Mouse (Mus musculus) neural tube, postnatal 0 days (tissue): ENCODE results near the gene Unkl. TPM values are rescaled to one million over a fixed set of nuclear protein-coding genes. Genes with fewer than 3 reads are reported as not detected.
A peak's percentile ranks its signal among the peaks of the same experiment; 100 is the strongest.

Source experiments
- microRNA-seq: library from miRNA; unstranded; fragments of <30 nt; microRNA quantifications from one replicate; pipeline ENCODE4, GENCODE M21; 2016
- polyA plus RNA-seq: library from polyadenylated mRNA; unstranded; fragments of >200 nt; fragmentation: Nextera tagmentation; extraction: Ambion mirVana; gene quantifications from 2 replicates; pipeline ENCODE4 v1.2.1, GENCODE M21; 2015

The Unkl gene
- 14.4 and 15.5 TPM in 2 replicates for polyA plus RNA-seq

GRCm38 (mm10) chr17:25188150-25189031, at the start of gene Unkl:
Unkl (plus strand) TSS chr17:25188397.

GRCm38 (mm10) chr17:25162161-25162560, 26.0 kb upstream of the Unkl start, which contains the start of gene Ccdc154:
Ccdc154 (plus strand) TSS chr17:25162461.

GRCm38 (mm10) chr17:25175411-25175810, 12.8 kb upstream of the Unkl start, which contains the start of gene Gm38655:
Gm38655 (minus strand) TSS chr17:25175471.

GRCm38 (mm10) chr17:25184129-25184691, 4.0 kb upstream of the Unkl start, which contains the start of gene BC003965:
BC003965 (plus strand) TSS chr17:25184554.

GRCm38 (mm10) chr17:25239695-25240636, 51.8 kb downstream of the Unkl start, which contains the start of the genes Gnptg and Tsr3:
Gnptg (minus strand) TSS chr17:25240124.
Tsr3 (plus strand) TSS chr17:25240170.

GRCm38 (mm10) chr17:25256140-25256754, 68.0 kb downstream of the Unkl start, which contains the start of gene Baiap3:
Baiap3 (minus strand) TSS chr17:25256364.

GRCm38 (mm10) chr17:25274571-25275346, 86.6 kb downstream of the Unkl start, which contains the start of gene Ube2i:
Ube2i (minus strand) TSS chr17:25274622.

Small RNAs within 50 kb of the gene (microRNA-seq; reads per million reads assigned to microRNA genes)
- gene Mir3547, result 15.7 reads per million, percentile 24 among the genes with 10 or more reads in this experiment

Other genes starting within 250 kb of the Unkl start
- gene Jpt2, start 227.7 kb upstream of the Unkl start, polyA plus RNA-seq, result 43.4 and 45.3 TPM in 2 replicates
- 5.0 and 5.6 TPM in 2 replicates for gene Cramp1l, start 172.6 kb upstream of the Unkl start, polyA plus RNA-seq
- gene Ift140, start 172.3 kb upstream of the Unkl start, polyA plus RNA-seq, result 10.6 and 12.1 TPM in 2 replicates
- 10.5 and 10.7 TPM in 2 replicates for gene Tmem204, start 104.8 kb upstream of the Unkl start, polyA plus RNA-seq
- 38.9 and 43.9 TPM in 2 replicates for gene Telo2, start 72.4 kb upstream of the Unkl start, polyA plus RNA-seq
- 0.50 and 0.94 TPM in 2 replicates for gene Ptx4, start 67.6 kb upstream of the Unkl start, polyA plus RNA-seq
- 19.8 and 20.7 TPM in 2 replicates for gene Clcn7, start 55.0 kb upstream of the Unkl start, polyA plus RNA-seq
- gene Ccdc154, start 25.9 kb upstream of the Unkl start, polyA plus RNA-seq, result not detected in 2 replicates
- not detected in 2 replicates for gene Gm38655, start 12.9 kb upstream of the Unkl start, polyA plus RNA-seq
- gene BC003965, start 3.8 kb upstream of the Unkl start, polyA plus RNA-seq, result 29.8 and 30.3 TPM in 2 replicates
- 127 and 128 TPM in 2 replicates for gene Gnptg, start 51.7 kb downstream of the Unkl start, polyA plus RNA-seq
- gene Tsr3, start 51.8 kb downstream of the Unkl start, polyA plus RNA-seq, result 62.0 and 68.2 TPM in 2 replicates
- gene Baiap3, start 68.0 kb downstream of the Unkl start, polyA plus RNA-seq, result 26.6 and 31.1 TPM in 2 replicates
- 306 and 315 TPM in 2 replicates for gene Ube2i, start 86.2 kb downstream of the Unkl start, polyA plus RNA-seq
- not detected in 2 replicates for gene Prss34, start 110.0 kb downstream of the Unkl start, polyA plus RNA-seq
- not detected in 2 replicates for gene Prss28, start 120.2 kb downstream of the Unkl start, polyA plus RNA-seq
- gene Prss29, start 130.3 kb downstream of the Unkl start, polyA plus RNA-seq, result not detected in 2 replicates
- not detected in 2 replicates for gene Tpsab1, start 157.2 kb downstream of the Unkl start, polyA plus RNA-seq
- 0.56 and 0.80 TPM in 2 replicates for gene Tpsb2, start 177.9 kb downstream of the Unkl start, polyA plus RNA-seq
- 0.51 and 1.2 TPM in 2 replicates for gene Tpsg1, start 180.9 kb downstream of the Unkl start, polyA plus RNA-seq
- gene Cacna1h, start 245.4 kb downstream of the Unkl start, polyA plus RNA-seq, result 8.1 and 8.2 TPM in 2 replicates